9 mouse cellular contexts compared by ENCODE assay signal in the genomic region with DNA sequence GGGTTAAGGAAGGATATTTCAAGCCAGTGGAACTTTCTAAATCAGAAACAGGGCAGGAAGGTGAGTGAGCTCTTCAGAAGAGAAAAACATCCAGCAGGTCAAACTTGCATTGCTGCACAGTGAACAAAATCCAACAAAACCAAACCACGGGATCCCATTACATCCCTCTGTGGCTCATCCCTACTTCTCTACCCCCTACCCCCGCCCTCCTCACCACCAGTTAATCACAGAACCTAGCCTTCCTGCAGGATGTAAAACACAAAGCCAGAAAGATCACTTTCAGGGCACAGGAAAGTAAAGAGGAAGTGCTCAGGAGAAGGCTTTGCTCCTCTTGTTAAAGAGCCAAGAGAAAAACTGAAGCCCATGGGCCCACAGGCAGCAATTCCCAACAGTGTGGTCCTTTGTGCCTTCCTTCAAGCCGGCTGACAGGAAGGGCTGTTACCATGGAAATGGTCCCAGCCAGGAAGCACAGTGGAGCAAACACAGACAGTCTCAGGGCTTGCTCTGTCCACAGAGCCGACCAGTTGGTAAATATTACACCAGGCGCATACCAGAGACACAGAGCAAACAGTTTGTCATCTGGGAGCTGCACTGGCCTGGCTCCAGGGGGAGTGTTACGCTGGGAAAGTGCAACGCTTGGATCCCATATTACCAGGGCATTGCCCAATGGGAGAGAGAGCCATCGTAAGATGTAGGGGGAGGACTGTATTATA.
DNase-seq lines count a peak whose midpoint lies in the region; ATAC-seq lines count a peak whose summit lies in the region.
"Had no signal": no experiment of that assay in that cellular context is flagged by ENCODE, and none has a peak within 500 bp of the region (broad histone marks: within the 10 kb centered on the region; RNA-seq: fewer than 3 reads in every experiment).

No protein-coding gene starts in this region.

- WGBS in heart, embryonic 16.5 days, result 43% methylated on average over 8 of the region's 8 CpGs

- peak; percentile 87 for ATAC-seq in heart, embryonic 16.5 days (replicated peaks; ENCODE audit: extremely low read depth, insufficient read depth, low FRiP score)

- intact Hi-C loops in left cerebral cortex, postnatal 14 days (cut with DNase I), result no loop called here

- no peaks in the 10 kb centered on the region for H3K36me3 ChIP-seq in heart, embryonic 16.5 days (ENCODE audit: control insufficient read depth, insufficient read depth)

- no peaks in the 10 kb centered on the region for H3K27me3 ChIP-seq in heart, embryonic 16.5 days (ENCODE audit: control insufficient read depth, insufficient read depth, low read length)

- H3K4me1 ChIP-seq in heart, embryonic 16.5 days (ENCODE audit: control insufficient read depth, insufficient read depth, low read length), result peaks cover 4% of the 10 kb centered on the region; the same call in 1 of the 2 replicates

- H3K4me2 ChIP-seq in heart, embryonic 16.5 days (ENCODE audit: low read depth, low read length), result no peak overlapping the region

- H3K4me3 ChIP-seq in heart, embryonic 16.5 days (ENCODE audit: low read length), result no peak overlapping the region

- no peak overlapping the region for H3K9ac ChIP-seq in heart, embryonic 16.5 days (ENCODE audit: low read length)

- H3K27ac ChIP-seq in heart, embryonic 16.5 days (ENCODE audit: low read length), result peak overlapping the region; percentile 79
- H3K27ac ChIP-seq: macrophage had no signal

- DNase-seq in left cerebral cortex, postnatal 14 days (ENCODE audit: low spot score in 2 of 2), result peak; percentile 43 to 70
- no peak for DNase-seq in left cerebral cortex, adult 8-10 months (ENCODE audit: low spot score in 2 of 2)
- DNase-seq in fibroblast of lung, adult 2 months (ENCODE audit: low read depth), result peak; percentile 96
- DNase-seq in kidney, postnatal 10 days, result peak; percentile 85
- DNase-seq in lung, postnatal 25 days (ENCODE audit: low spot score), result peak; percentile 80
- peak; percentile 50 for DNase-seq in testis, postnatal 10 days (ENCODE audit: low spot score)
- DNase-seq in thymus, postnatal 14 days, result no peak

- H3K9me3 ChIP-seq in heart, embryonic 16.5 days (replicated peaks; ENCODE audit: control insufficient read depth, low read length), result no peaks in the 10 kb centered on the region

Comparison
In these comparisons a context has a peak if more than half of its experiments do, and no peak if none do; other contexts are left out.
1. DNase-seq: peak in left cerebral cortex, postnatal 14 days (2 of 2), fibroblast of lung, adult 2 months (single experiment), kidney, postnatal 10 days (single experiment), lung, postnatal 25 days (single experiment) and testis, postnatal 10 days (single experiment); none in left cerebral cortex, adult 8-10 months (0 of 2) and thymus, postnatal 14 days (single experiment).